Mouse (Mus musculus): ENCODE results near the gene Tor4a.

GRCm38 (mm10) chr2:25228431-25228889, 31.8 kb upstream of the Tor4a start:
- peak; percentile 84; the same call in 1 of the 2 replicates for TF ChIP-seq CTCF (IDR thresholded peaks at IDR 0.05; ENCODE audit: borderline replicate concordance, control insufficient read depth, extremely low read depth, insufficient read depth, low read length, poor library complexity)
- TF ChIP-seq POLR2A (IDR thresholded peaks at IDR 0.05; ENCODE audit: control insufficient read depth, extremely low read depth, insufficient read depth, low read length, poor library complexity) = no peak
